Mouse (Mus musculus) C2C12 (cell line): ENCODE results near the gene Brsk2.

Experiments used
- CTCF ChIP-seq: IDR thresholded peaks from one replicate; pipeline ENCODE4 v1.5.1; 2011; ENCODE audit not compliant: control insufficient read depth, insufficient read depth, insufficient read length
- FOSL1 ChIP-seq: IDR thresholded peaks from one replicate; pipeline ENCODE4 v1.8.0; 2011; ENCODE audit warnings: mild to moderate bottlenecking, low read length; ENCODE audit not compliant: poor library complexity, insufficient read depth, severe bottlenecking
- MYOG ChIP-seq: IDR thresholded peaks from one replicate; pipeline ENCODE4 v1.6.1; 2011; ENCODE audit not compliant: control insufficient read depth, insufficient read length; ENCODE audit errors: extremely low read depth

DNA sequence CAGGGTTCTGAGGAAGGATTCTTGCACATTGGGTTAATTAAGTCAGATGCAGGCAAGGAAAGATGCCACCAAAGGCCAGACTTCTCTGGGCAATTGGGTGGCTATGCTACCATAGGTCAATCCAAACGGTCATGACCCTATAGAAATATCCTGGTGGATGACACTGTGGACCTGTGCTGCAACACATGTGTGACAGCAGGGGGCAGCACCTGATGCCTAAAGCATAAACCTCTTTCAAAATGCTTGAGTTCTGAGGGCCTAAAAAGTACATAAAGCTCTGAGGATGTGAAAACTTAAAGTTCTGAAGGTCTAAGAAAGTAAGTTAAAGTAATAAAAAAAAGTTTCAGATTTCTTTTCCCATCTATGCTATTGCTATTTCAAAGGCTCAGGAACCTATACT is 67.0 kb downstream of the Brsk2 start:
- TF ChIP-seq CTCF (peak; percentile 57), FOSL1 (no peak), MYOG (no peak)
